Mouse (Mus musculus) heart, postnatal 0 days (tissue): ENCODE measurements around the gene Syce3. TPM values are rescaled to one million over a fixed set of nuclear protein-coding genes. Genes with fewer than 3 reads are reported as not detected.
A peak's percentile ranks its signal among the peaks of the same experiment; 100 is the strongest.

Experiments used
- ATAC-seq: fragments of 200-750 bp; cut with Nextera tagmentation; 2 replicates; pipeline ENCODE4 v1.8.0; 2017; ENCODE audit warnings: low read depth, moderate number of reproducible peaks, moderate library complexity; ENCODE audit not compliant: insufficient read depth
- DNase-seq: peaks from one replicate; pipeline ENCODE4 v3.0.0-alpha.2; 2016; ENCODE audit warnings: low spot score
- H3K27ac ChIP-seq: fragments of 300-500 bp; sonication (generic); 2 replicates; pipeline ENCODE4 v1.5.1; 2014; ENCODE audit warnings: low read depth, mild to moderate bottlenecking
- H3K27me3 ChIP-seq: fragments of 300-500 bp; sonication (generic); 2 replicates; pipeline ENCODE4 v1.6.1; 2014; ENCODE audit warnings: low read length, mixed read lengths; ENCODE audit not compliant: control insufficient read depth, insufficient read depth
- H3K36me3 ChIP-seq: fragments of 300-500 bp; sonication (generic); replicated peaks from 2 replicates; pipeline ENCODE4 v1.6.1; 2014; ENCODE audit warnings: low read length, mixed read lengths; ENCODE audit not compliant: control insufficient read depth, insufficient read depth
- H3K4me1 ChIP-seq: fragments of 300-500 bp; sonication (generic); 2 replicates; pipeline ENCODE4 v1.6.1; 2014; ENCODE audit warnings: antibody characterized with exemption; ENCODE audit not compliant: control insufficient read depth, insufficient read depth
- H3K4me2 ChIP-seq: fragments of 300-500 bp; sonication (generic); 2 replicates; pipeline ENCODE4 v1.6.1; 2014; ENCODE audit warnings: low read depth, mild to moderate bottlenecking, low read length, moderate library complexity
- H3K4me3 ChIP-seq: fragments of 300-500 bp; sonication (generic); 2 replicates; pipeline ENCODE4 v1.5.1; 2014; ENCODE audit warnings: low read depth, low read length
- H3K9ac ChIP-seq: fragments of 300-500 bp; sonication (generic); replicated peaks from 2 replicates; pipeline ENCODE4 v1.6.1; 2014; ENCODE audit warnings: low read depth, low read length, mixed read lengths
- H3K9me3 ChIP-seq: fragments of 300-500 bp; sonication (generic); replicated peaks from 2 replicates; pipeline ENCODE4 v1.6.1; 2016; ENCODE audit warnings: low read length; ENCODE audit not compliant: control insufficient read depth
- CTCF ChIP-seq: IDR thresholded peaks from 2 replicates; pipeline ENCODE4 v1.5.1; 2016; ENCODE audit warnings: antibody characterized with exemption, control low read depth, low read depth
- EP300 ChIP-seq: IDR thresholded peaks from 2 replicates; pipeline ENCODE4 v1.6.1; 2016; ENCODE audit warnings: antibody characterized with exemption, low read depth
- WGBS: fragments of 180-500 bp; shearing (Covaris S2); extraction: QIAGEN DNeasy Blood & Tissue Kit; methylation state at CpG from one replicate; pipeline ENCODE4 v1.1.7; 2014; 5-methylcytosine and 5-hydroxymethylcytosine counted together
- polyA plus RNA-seq: library from polyadenylated mRNA; unstranded; fragments of >200 nt; fragmentation: Nextera tagmentation; extraction: Ambion mirVana; gene quantifications from 2 replicates; pipeline ENCODE4 v1.2.1, GENCODE M21; 2015
- total RNA-seq: library from RNA; depleted of rRNA; stranded (reverse); fragments of >200 nt; gene quantifications from 2 replicates; pipeline ENCODE4 v1.2.3, GENCODE M21; 2014; ENCODE audit warnings: low replicate concordance

The Syce3 gene
- total and polyA plus RNA-seq, 2 experiments from 2014 or later = not detected

DNA sequence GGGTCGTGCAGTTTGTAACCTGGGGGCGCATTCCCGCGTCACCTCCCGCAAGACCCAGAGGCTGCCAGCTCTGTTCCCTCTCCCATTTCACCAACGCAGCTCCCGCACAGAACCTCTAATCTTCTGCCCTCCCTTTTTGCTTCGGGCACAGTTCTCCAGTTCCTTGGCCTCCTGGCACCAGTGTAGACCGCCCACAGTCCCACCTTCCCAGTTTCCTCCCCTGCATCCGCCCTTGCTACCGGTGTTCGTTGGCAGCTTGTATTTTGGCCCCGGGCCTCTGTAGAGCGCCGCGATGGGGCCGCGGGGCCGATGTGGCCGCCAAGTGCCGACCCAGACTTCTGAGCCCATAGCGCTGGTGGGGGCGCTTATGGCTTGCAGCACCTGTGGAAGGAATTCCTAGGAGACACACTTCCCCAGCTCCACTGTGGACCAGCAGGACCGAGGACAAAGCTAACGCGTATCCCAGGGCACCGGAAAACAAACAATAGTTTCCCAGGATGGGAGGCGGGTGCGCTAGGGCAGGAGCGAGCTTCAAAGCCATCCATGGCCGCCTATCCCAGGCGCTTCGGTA lies 31.4 kb downstream of the Syce3 start, which contains the start of gene Odf3b:
Gene Odf3b (minus strand): TSS at position 452 of the 571 bp plus-strand sequence.
- Histone ChIP-seq H3K27ac (no peak within 1 kb of the TSS), H3K4me3 (peak within 1 kb of the TSS; percentile 44), H3K4me1 (peaks cover 4% of the 10 kb centered on the region; the same call in 1 of the 2 replicates), H3K36me3 (no peaks in the 10 kb centered on the region), H3K9ac (no peak within 1 kb of the TSS), H3K27me3 (peaks cover 40% of the 10 kb centered on the region), H3K4me2 (peak within 1 kb of the TSS; percentile 71), H3K9me3 (no peaks in the 10 kb centered on the region)
- DNase-seq (peak; percentile 23), ATAC-seq (peak; percentile 70)
- no peak for TF ChIP-seq EP300
- no peak for TF ChIP-seq CTCF
- WGBS = under 1% methylated on average over 33 of the region's 33 CpGs

GRCm38 (mm10) chr15:89377938-89378828 lies 32.1 kb downstream of the Syce3 start:
- Histone ChIP-seq H3K4me1 (peaks cover 6% of the 10 kb centered on the region; the same call in 1 of the 2 replicates), H3K9me3 (no peaks in the 10 kb centered on the region), H3K27ac (no peak overlapping the region), H3K4me2 (peak overlapping the region; percentile 71), H3K27me3 (peaks cover 40% of the 10 kb centered on the region), H3K36me3 (no peaks in the 10 kb centered on the region), H3K4me3 (peak overlapping the region; percentile 44), H3K9ac (no peak overlapping the region)
- ATAC-seq = no peak
- no peak for TF ChIP-seq EP300
- TF ChIP-seq CTCF = no peak
- 14% methylated on average over 46 of the region's 46 CpGs for WGBS
- no peak for DNase-seq

DNA sequence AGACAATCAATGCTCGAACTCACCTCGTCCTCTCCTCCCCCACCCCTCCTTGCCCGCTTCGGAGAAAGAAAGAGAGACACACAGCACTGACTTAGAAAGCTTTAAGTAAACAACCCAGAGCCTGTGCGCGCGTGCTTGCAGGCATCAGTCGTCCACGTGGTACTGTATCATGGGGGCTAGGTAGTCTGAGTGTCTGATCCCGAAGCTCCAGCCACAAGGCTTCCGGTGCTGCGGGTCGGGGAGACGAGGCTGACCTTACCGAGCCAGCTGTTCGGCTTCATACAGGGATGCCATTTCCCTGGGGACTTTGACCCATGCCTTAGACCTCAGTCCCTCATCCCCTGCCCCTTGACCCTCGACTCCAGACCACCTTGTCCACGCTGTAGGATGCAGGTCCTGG lies 32.9 kb downstream of the Syce3 start:
- H3K4me3 ChIP-seq = no peak overlapping the region
- H3K27ac ChIP-seq = no peak overlapping the region
- no peaks in the 10 kb centered on the region for H3K9me3 ChIP-seq
- DNase-seq (no peak), ATAC-seq (no peak)
- H3K4me1 ChIP-seq = peaks cover 12% of the 10 kb centered on the region; the same call in 1 of the 2 replicates
- H3K9ac ChIP-seq = no peak overlapping the region
- peaks cover 40% of the 10 kb centered on the region for H3K27me3 ChIP-seq
- TF ChIP-seq EP300 (no peak), CTCF (no peak)
- H3K36me3 ChIP-seq = no peaks in the 10 kb centered on the region
- 12% methylated on average over 18 of the region's 18 CpGs for WGBS
- no peak overlapping the region for H3K4me2 ChIP-seq

GRCm38 (mm10) chr15:89376957-89377356 lies 33.3 kb downstream of the Syce3 start, which contains the start of gene Tymp:
Gene Tymp (minus strand): TSS chr15:89377039.
- no peak for TF ChIP-seq CTCF
- no peak for TF ChIP-seq EP300
- Histone ChIP-seq H3K9ac (no peak within 1 kb of the TSS), H3K36me3 (peaks cover 2% of the 10 kb centered on the region), H3K4me3 (no peak within 1 kb of the TSS), H3K27me3 (peaks cover 40% of the 10 kb centered on the region), H3K4me1 (peaks cover 12% of the 10 kb centered on the region; the same call in 1 of the 2 replicates), H3K9me3 (no peaks in the 10 kb centered on the region), H3K4me2 (no peak within 1 kb of the TSS), H3K27ac (no peak within 1 kb of the TSS)
- 30% methylated on average over 16 of the region's 16 CpGs for whole genome bisulfite sequencing
- DNase-seq (no peak), ATAC-seq (no peak)

DNA sequence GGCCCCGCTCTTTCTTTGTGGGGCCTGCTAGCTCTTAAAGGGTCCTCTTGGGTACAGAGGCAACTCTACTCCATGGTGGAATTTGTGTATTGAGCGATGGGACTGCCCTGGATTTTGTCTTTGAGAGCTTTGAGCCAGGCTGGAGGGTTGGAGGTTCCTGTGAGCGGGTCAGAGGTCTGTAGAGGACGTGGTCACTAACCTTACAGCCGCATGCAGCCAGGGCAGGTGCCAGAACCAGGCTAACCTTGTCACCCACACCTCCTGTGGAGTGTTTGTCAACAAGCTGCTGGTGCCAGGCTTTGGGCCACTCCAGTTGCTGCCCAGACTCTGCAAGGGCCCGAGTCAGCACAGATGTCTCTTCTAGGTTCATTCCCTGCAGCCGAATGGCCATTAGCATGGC lies 34.3 kb downstream of the Syce3 start:
- TF ChIP-seq CTCF = no peak
- no peak for TF ChIP-seq EP300
- Histone ChIP-seq H3K9me3 (no peaks in the 10 kb centered on the region), H3K4me2 (no peak overlapping the region), H3K27me3 (peaks cover 40% of the 10 kb centered on the region), H3K27ac (no peak overlapping the region), H3K36me3 (peaks cover 12% of the 10 kb centered on the region), H3K4me3 (no peak overlapping the region), H3K4me1 (peaks cover 12% of the 10 kb centered on the region; the same call in 1 of the 2 replicates), H3K9ac (no peak overlapping the region)
- 66% methylated on average over 7 of the region's 7 CpGs for WGBS
- ATAC-seq = no peak
- DNase-seq = no peak
